Mouse (Mus musculus): Measurements from ENCODE around the gene Has1. TPM values are rescaled to one million over a fixed set of nuclear protein-coding genes. Genes with fewer than 3 reads are reported as not detected.

Has1 gene
- 1 to 10 TPM in 2 of 4 experiments, under 1 TPM in 2; 0.74 to 1.6 (median 1.00) TPM for total RNA-seq (2022)

DNA sequence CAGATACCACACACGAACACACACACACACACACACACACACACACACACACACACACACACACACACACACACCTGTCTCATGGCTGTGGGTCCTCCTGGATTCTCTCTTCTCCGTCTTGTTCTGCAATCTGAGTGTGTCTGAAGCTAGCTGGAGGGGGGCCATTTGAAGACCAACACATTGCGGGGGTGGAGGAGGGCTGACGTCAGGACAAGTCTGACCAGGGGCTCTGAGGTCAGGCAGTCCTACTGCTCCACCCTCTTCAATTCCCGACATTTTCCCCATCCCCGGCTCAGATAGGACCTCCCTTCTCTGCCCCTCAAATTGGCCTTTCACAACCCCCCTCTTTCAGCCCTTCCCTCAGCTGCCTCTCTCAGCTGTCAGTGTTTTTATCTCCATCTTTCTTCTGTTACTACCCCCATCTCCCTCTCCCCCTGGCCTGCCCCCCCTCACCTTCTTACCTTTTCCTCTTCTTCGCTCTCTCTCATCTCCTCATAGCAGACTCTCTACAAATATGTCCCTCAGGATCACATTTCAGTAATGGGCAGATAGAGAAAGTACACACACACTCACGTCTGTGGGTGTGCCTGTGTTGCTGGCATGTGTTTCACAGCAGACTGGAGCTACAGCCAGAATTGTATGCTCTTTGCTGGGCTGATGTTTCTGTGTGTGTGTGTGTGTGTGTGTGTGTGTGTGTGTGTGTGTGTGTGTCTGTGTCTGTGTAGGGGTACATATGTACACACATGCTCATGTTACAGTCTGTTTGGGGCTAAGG lies at the start of gene Has1:
TSS of gene Has1 (minus strand) at position 142 of the 775 bp plus-strand sequence.
- DNase-seq (ENCODE audit: low spot score in 2 of 2), result no peak

DNA sequence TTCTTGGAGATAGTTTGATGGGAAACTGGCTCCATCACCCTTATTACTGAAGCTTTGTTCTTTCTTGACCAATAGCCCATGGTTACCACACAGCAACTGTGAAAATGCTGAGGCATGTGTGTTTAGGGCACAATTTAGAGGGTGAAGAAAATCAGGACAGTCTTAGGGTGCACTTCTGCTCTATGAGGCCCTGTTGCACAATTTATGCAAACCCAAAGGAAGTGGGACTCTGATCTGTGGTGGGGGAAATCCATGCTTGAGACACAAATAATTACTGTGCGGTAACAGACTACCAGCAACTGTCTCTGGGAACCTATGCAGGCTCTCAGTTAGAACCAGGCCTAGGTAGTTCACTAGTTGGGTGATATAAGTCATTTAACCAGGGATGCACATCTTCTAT lies 45.8 kb upstream of the Has1 start:
- DNase-seq (ENCODE audit: low spot score in 2 of 2), result no peak

- no peak for DNase-seq (ENCODE audit: low spot score in 2 of 2)
Observed at GRCm38 (mm10) chr17:17899268-17899667, 44.3 kb upstream of the Has1 start.

- DNase-seq (ENCODE audit: low spot score in 2 of 2), result no peak
Observed at GRCm38 (mm10) chr17:17896039-17896438, 41.0 kb upstream of the Has1 start.

- DNase-seq (ENCODE audit: low spot score in 2 of 2), result no peak
Observed at GRCm38 (mm10) chr17:17889732-17890425, 34.9 kb upstream of the Has1 start.

DNA sequence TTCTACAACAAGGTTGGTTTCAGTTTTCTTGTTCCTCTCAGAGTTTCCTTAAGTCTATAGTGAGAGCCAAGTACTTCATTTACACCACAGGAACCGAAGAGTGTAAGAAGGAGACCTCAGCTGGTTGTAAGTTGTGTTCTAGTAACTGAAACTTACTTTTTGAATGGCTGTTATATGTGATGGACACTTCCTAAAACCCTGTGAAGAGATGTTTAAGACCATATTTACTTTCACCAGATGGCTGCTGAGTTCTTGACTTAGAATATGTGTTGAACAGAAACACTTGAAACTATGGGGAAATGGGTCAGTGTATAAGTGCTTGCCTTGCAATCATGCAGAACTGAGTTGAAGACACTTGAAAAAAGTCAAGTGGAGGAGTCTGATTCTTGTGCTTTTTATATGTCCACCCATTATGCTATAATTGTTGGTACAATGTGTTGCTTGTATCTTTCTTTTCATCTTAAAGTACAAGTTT lies 32.8 kb upstream of the Has1 start, which contains the start of the genes Fpr2 and Fpr3:
TSS of gene Fpr2 (plus strand) at position 51 of the 475 bp plus-strand sequence.
TSS of gene Fpr3 (plus strand) at position 79 of the 475 bp plus-strand sequence.
- no peak for DNase-seq (ENCODE audit: low spot score in 2 of 2)

- no peak for DNase-seq (ENCODE audit: low spot score in 2 of 2)
Observed at GRCm38 (mm10) chr17:17883840-17884239, 28.8 kb upstream of the Has1 start, which contains the start of gene Fpr1. TSS of gene Fpr1 (minus strand) at chr17:17883940.

GRCm38 (mm10) chr17:17882672-17883071 lies 27.7 kb upstream of the Has1 start:
- no peak for DNase-seq (ENCODE audit: low spot score in 2 of 2)

DNA sequence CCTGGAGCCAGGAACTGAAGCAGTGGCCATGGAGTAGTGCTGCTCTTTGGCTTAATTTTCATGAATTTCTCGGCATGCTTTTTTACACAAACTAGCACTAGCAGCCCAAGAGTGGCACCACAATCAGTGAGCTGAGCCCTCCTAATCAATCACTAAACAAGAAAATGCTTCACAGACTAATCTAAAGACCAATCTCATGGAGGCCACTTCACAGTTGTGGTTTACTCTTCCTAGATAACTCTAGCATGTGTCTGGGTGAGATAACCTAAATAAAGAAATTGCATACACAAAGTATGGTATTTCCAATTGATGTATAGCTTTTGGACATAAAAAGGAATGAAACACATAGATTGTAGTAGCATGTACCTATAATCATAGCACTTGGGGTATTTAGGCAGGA lies 24.3 kb upstream of the Has1 start:
- no peak for DNase-seq (ENCODE audit: low spot score in 2 of 2)

- DNase-seq (ENCODE audit: low spot score in 2 of 2), result no peak
Observed at GRCm38 (mm10) chr17:17871697-17872096, 16.7 kb upstream of the Has1 start.

GRCm38 (mm10) chr17:17870892-17871550 lies 16.0 kb upstream of the Has1 start:
- DNase-seq (ENCODE audit: low spot score in 2 of 2), result no peak

GRCm38 (mm10) chr17:17866801-17867469 lies 11.9 kb upstream of the Has1 start:
- no peak for DNase-seq (ENCODE audit: low spot score in 2 of 2)

DNA sequence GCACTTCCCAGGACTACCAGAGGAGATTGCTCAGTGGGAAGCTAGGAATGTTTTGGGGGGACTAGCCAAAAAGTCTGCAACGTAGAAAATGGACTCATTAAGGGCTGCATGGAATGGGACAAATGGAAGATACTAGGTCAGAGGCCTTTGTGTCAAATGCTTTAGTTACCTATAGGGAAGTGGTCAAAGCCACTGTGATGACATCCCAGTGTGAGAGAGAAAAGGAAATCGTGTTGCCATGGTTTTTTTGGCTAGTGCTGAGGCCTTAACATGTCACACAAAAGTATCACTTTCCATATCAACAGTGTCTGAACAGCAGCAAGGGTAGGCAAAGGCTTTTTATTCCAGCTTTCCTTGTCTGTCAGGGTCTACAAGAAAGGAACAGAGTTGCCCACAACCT lies 10.2 kb upstream of the Has1 start:
- no peak for DNase-seq (ENCODE audit: low spot score in 2 of 2)

DNA sequence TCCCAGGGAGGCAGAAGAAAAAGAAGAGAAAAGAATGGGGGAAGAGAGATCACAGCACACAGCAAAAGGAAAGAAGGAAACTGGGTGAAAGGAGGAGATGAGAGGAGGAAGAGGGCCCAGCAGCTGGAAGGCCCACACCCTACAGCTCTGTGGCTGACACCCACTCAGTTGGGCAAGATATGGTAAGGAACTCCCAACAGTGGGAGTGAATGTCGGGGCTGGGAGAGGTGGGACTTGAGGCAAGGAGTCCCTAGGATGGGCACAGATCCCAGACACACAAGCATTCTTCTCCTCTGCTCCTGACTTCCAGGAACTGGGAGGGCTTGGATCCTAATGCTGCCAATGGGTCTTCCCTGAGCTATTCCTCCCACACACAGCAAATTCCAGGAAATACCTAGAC lies 7.4 kb upstream of the Has1 start:
- no peak for DNase-seq (ENCODE audit: low spot score in 2 of 2)

GRCm38 (mm10) chr17:17860110-17860509 lies 5.1 kb upstream of the Has1 start:
- DNase-seq (ENCODE audit: low spot score in 2 of 2), result no peak

- DNase-seq (ENCODE audit: low spot score in 2 of 2), result no peak
Observed at GRCm38 (mm10) chr17:17857446-17857845, 2.4 kb upstream of the Has1 start.

GRCm38 (mm10) chr17:17856612-17857011 lies 1.6 kb upstream of the Has1 start:
- DNase-seq (ENCODE audit: low spot score in 2 of 2), result no peak

DNA sequence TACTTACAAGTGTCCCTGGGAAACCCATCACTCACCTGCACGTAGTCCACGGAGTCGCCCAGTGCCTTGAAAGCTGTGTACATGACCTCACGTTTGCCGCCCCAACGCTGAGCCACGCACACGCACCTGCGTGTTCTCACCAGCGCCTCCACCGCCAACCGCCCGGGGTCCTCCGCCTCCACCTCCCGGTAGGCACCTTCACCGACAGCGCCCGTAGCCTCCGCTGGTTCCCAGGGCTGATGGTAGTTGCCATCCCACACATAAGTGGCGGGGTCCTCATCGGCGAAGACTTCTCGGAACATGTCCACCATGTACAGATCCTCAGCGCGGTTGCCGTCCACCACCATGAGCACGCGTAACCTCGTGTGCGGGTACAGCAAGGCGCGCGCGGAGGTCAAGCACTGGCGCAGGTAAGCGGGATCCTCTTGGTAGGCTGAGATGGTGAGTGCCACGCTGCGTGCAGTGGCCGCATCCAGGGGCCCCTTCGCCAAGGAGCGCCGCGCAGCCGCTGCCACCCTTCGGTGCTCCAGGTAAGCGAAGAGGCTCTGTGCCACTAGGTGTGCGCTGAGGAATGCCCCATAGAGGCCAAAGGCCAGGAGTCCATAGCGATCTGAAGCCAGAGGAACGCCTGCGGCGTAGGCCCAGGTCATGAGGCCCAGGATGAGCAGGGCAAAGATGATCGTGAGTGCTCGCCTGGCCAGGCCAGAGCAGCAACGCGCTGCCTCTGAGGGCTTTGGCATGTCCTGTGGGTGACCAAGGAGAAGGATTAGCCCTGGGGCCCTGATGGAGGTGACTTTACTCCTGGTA lies 4.9 kb downstream of the Has1 start:
- DNase-seq (ENCODE audit: low spot score in 2 of 2), result no peak

DNA sequence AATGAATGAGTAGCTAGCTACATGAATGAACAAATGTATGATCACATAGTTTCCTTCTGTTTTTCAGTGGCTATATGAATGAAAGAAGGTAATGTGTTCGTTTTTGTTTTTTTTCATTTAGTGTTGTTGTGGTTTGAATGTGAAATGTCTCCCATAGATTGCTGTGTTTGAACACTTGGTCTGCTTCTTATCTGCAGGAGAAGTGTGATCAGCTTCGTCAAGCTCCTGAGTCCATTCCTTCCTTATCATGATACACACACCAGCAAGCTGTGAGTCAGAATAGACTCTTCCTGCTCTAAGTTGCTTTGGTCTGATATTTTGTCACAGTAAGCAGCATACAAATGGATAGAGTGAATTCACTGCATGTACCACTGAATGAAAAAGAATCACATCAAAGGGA lies 6.0 kb downstream of the Has1 start:
- DNase-seq (ENCODE audit: low spot score in 2 of 2), result no peak

- no peak for DNase-seq (ENCODE audit: low spot score in 2 of 2)
Observed at GRCm38 (mm10) chr17:17845187-17846027, 9.6 kb downstream of the Has1 start.

Measured in left cerebral cortex, adult 8-10 months (tissue).